In the genomic region with DNA sequence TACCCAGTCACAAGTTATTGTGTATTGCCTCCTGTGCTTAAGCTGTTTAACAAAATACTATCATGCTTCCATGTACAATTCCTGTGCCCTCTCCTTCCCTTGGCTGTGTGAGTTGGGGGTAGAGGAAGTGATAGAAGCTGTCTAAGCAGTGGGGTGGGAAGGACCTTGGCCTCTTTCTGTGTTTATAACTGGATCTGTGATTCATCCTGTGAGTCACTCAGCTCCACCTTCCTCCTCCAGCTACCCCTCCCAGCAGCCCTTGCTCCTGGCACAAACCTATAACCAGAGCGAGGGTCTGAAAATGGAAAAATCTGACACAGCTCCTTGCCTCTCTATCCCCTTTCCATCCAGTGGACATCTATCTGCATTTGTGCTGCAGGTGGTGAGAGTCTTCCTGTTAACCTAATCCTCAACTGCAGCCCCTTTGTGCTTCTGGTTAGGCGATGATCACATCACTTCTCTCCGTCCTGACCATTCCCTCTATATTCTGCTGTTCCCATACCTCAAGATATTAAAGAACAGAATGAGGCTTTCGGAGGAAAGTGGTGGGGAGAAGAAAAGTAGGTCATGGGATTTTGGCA, we compare ENCODE assay signal across 8 mouse cellular contexts. TPM values are rescaled to one million over a fixed set of nuclear protein-coding genes. Genes with fewer than 3 reads are reported as not detected.
DNase-seq lines count a peak whose midpoint lies in the region; ATAC-seq and TF ChIP-seq lines count a peak whose summit lies in the region.

No protein-coding gene starts in this region.

- no peak overlapping the region for H3K4me3 ChIP-seq in neural tube, embryonic 11.5 days (ENCODE audit: low read depth, low read length)
- peak overlapping the region; percentile 60 for H3K4me3 ChIP-seq in heart, embryonic 10.5 days
- H3K4me3 ChIP-seq in kidney, embryonic 14.5 days (ENCODE audit: low read length) = no peak overlapping the region
- H3K4me3 ChIP-seq in lung, adult 2 months (replicated peaks; ENCODE audit: extremely low read depth, low read depth, low read length) = no peak overlapping the region

- peaks cover 8% of the 10 kb centered on the region for H3K4me1 ChIP-seq in neural tube, embryonic 11.5 days (ENCODE audit: control insufficient read depth, insufficient read depth, low read length)
- peaks cover 30% of the 10 kb centered on the region for H3K4me1 ChIP-seq in heart, embryonic 10.5 days
- peaks cover 10% of the 10 kb centered on the region for H3K4me1 ChIP-seq in kidney, embryonic 14.5 days (ENCODE audit: control insufficient read depth, insufficient read depth, low read length)
- peaks cover 11% of the 10 kb centered on the region for H3K4me1 ChIP-seq in lung, adult 2 months (ENCODE audit: control insufficient read depth, insufficient read depth, low read length)

- 70% methylated on average over 4 of the region's 4 CpGs for WGBS in neural tube, embryonic 11.5 days
- WGBS in heart, embryonic 10.5 days = 46% methylated on average over 4 of the region's 4 CpGs
- 59% methylated on average over 4 of the region's 4 CpGs for WGBS in kidney, embryonic 14.5 days
- WGBS in lung, adult 2 months = 22% methylated on average over 4 of the region's 4 CpGs

- H3K4me2 ChIP-seq in neural tube, embryonic 11.5 days (ENCODE audit: low read depth) = peak overlapping the region; percentile 49; the same call in 1 of the 2 replicates
- H3K4me2 ChIP-seq in kidney, embryonic 14.5 days (replicated peaks; ENCODE audit: low read depth, low read length) = peak overlapping the region; percentile 80

- TF ChIP-seq POLR2A in lung, adult 2 months (IDR thresholded peaks at IDR 0.05; ENCODE audit: borderline replicate concordance, extremely low read depth, low read depth, low read length) = 0 out of 2 replicates have a peak, but pooled peaks have one; percentile 15

- TF ChIP-seq CTCF in lung, adult 2 months (IDR thresholded peaks at IDR 0.05; ENCODE audit: insufficient read depth, low read length) = no peak

- no peaks in the 10 kb centered on the region for H3K27me3 ChIP-seq in neural tube, embryonic 11.5 days (ENCODE audit: control insufficient read depth, insufficient read depth, low read length)
- H3K27me3 ChIP-seq in heart, embryonic 10.5 days (ENCODE audit: insufficient read depth, poor library complexity, severe bottlenecking) = no peaks in the 10 kb centered on the region
- H3K27me3 ChIP-seq in kidney, embryonic 14.5 days (ENCODE audit: control insufficient read depth, insufficient read depth, low read length) = no peaks in the 10 kb centered on the region

- ATAC-seq in neural tube, embryonic 11.5 days (ENCODE audit: insufficient read depth, low FRiP score, low TSS enrichment) = no peak
- ATAC-seq in kidney, embryonic 14.5 days (ENCODE audit: low FRiP score, low TSS enrichment) = no peak

- DNase-seq in neural tube, embryonic 11.5 days (ENCODE audit: low spot score) = no peak
- no peak for DNase-seq in neural tube, embryonic 10.5 days (ENCODE audit: extremely low spot score, low spot score)
- DNase-seq in cerebellum, postnatal 14 days = peak; percentile 40 to 41
- DNase-seq in heart, embryonic 10.5 days (ENCODE audit: low spot score) = no peak
- peak; percentile 37 for DNase-seq in lung, adult 2 months
- peak; percentile 41 for DNase-seq in ovary, postnatal 36 days (ENCODE audit: low spot score)
- DNase-seq in thymus, postnatal 10 days (ENCODE audit: low spot score in 2 of 2) = no peak

- no peak overlapping the region; the same call in 1 of the 2 replicates for H3K9ac ChIP-seq in neural tube, embryonic 11.5 days (ENCODE audit: low read length)
- peak overlapping the region; percentile 63; the same call in 1 of the 2 replicates for H3K9ac ChIP-seq in kidney, embryonic 14.5 days (ENCODE audit: low read depth, low read length)

- no peak overlapping the region for H3K27ac ChIP-seq in neural tube, embryonic 11.5 days (ENCODE audit: low read depth, low read length)
- H3K27ac ChIP-seq in heart, embryonic 10.5 days = peak overlapping the region; percentile 81
- H3K27ac ChIP-seq in kidney, embryonic 14.5 days (ENCODE audit: low read depth, low read length) = peak overlapping the region; percentile 73; the same call in 1 of the 2 replicates

- peaks cover 2% of the 10 kb centered on the region; the same call in 1 of the 2 replicates for H3K36me3 ChIP-seq in neural tube, embryonic 11.5 days (ENCODE audit: control insufficient read depth, insufficient read depth, low read length)
- H3K36me3 ChIP-seq in heart, embryonic 10.5 days = peaks cover 8% of the 10 kb centered on the region
- peaks cover 8% of the 10 kb centered on the region; the same call in 1 of the 2 replicates for H3K36me3 ChIP-seq in kidney, embryonic 14.5 days (ENCODE audit: control insufficient read depth, insufficient read depth, low read length)

- no peaks in the 10 kb centered on the region for H3K9me3 ChIP-seq in neural tube, embryonic 11.5 days (ENCODE audit: control insufficient read depth, low read length)
- no peaks in the 10 kb centered on the region for H3K9me3 ChIP-seq in heart, embryonic 10.5 days
- no peaks in the 10 kb centered on the region for H3K9me3 ChIP-seq in kidney, embryonic 14.5 days (ENCODE audit: control insufficient read depth, low read length)

RNA-seq across cellular contexts. Expression of a gene that starts 1.5 kb away (rescaled TPM):
- polyA plus RNA-seq in neural tube, embryonic 11.5 days (2014; fragmentation: Nextera tagmentation; extraction: Ambion mirVana) = 7.1 and 11.7 TPM in 2 replicates
- 6.0 and 10.5 TPM in 2 replicates for polyA plus RNA-seq in heart, embryonic 10.5 days (2016; fragmentation: Nextera tagmentation; extraction: Ambion mirVana)
- 14.0 and 22.6 TPM in 2 replicates for polyA plus RNA-seq in kidney, embryonic 14.5 days (2014; fragmentation: Nextera tagmentation; extraction: Ambion mirVana)
- polyA plus RNA-seq in lung, adult 2 months (2012; rRNA removed) = 8.0 and 10.5 TPM in 2 replicates

RNA-seq across cellular contexts. Expression of a gene that starts 11.8 kb away (rescaled TPM):
- 233 TPM in 2 replicates for polyA plus RNA-seq in neural tube, embryonic 11.5 days (2014; fragmentation: Nextera tagmentation; extraction: Ambion mirVana)
- 143 and 190 TPM in 2 replicates for polyA plus RNA-seq in heart, embryonic 10.5 days (2016; fragmentation: Nextera tagmentation; extraction: Ambion mirVana)
- 220 and 235 TPM in 2 replicates for polyA plus RNA-seq in kidney, embryonic 14.5 days (2014; fragmentation: Nextera tagmentation; extraction: Ambion mirVana)
- 66.2 and 71.6 TPM in 2 replicates for polyA plus RNA-seq in lung, adult 2 months (2012; rRNA removed)

RNA-seq across cellular contexts. Expression of a gene that starts 20.6 kb away (rescaled TPM):
- polyA plus RNA-seq in neural tube, embryonic 11.5 days (2014; fragmentation: Nextera tagmentation; extraction: Ambion mirVana) = 14.1 and 14.5 TPM in 2 replicates
- 17.8 and 22.6 TPM in 2 replicates for polyA plus RNA-seq in heart, embryonic 10.5 days (2016; fragmentation: Nextera tagmentation; extraction: Ambion mirVana)
- 2.2 and 3.3 TPM in 2 replicates for polyA plus RNA-seq in kidney, embryonic 14.5 days (2014; fragmentation: Nextera tagmentation; extraction: Ambion mirVana)
- 1.5 and 1.6 TPM in 2 replicates for polyA plus RNA-seq in lung, adult 2 months (2012; rRNA removed)

RNA-seq across cellular contexts. Expression of a gene that starts 56.0 kb away (rescaled TPM):
- polyA plus RNA-seq in neural tube, embryonic 11.5 days (2014; fragmentation: Nextera tagmentation; extraction: Ambion mirVana) = 9.0 and 11.4 TPM in 2 replicates
- polyA plus RNA-seq in heart, embryonic 10.5 days (2016; fragmentation: Nextera tagmentation; extraction: Ambion mirVana) = 15.2 and 16.1 TPM in 2 replicates
- polyA plus RNA-seq in kidney, embryonic 14.5 days (2014; fragmentation: Nextera tagmentation; extraction: Ambion mirVana) = 9.4 and 18.1 TPM in 2 replicates
- 25.6 and 38.7 TPM in 2 replicates for polyA plus RNA-seq in lung, adult 2 months (2012; rRNA removed)

RNA-seq across cellular contexts. Expression of a gene that starts 59.2 kb away (rescaled TPM):
- 63.3 and 70.4 TPM in 2 replicates for polyA plus RNA-seq in neural tube, embryonic 11.5 days (2014; fragmentation: Nextera tagmentation; extraction: Ambion mirVana)
- 58.9 and 62.8 TPM in 2 replicates for polyA plus RNA-seq in heart, embryonic 10.5 days (2016; fragmentation: Nextera tagmentation; extraction: Ambion mirVana)
- 65.0 and 70.9 TPM in 2 replicates for polyA plus RNA-seq in kidney, embryonic 14.5 days (2014; fragmentation: Nextera tagmentation; extraction: Ambion mirVana)
- 61.3 and 70.4 TPM in 2 replicates for polyA plus RNA-seq in lung, adult 2 months (2012; rRNA removed)

Comparison
In these comparisons a context has a peak if more than half of its experiments do, and no peak if none do; other contexts are left out.
1. DNase-seq: peak in cerebellum, postnatal 14 days (2 of 2), lung, adult 2 months (single experiment) and ovary, postnatal 36 days (single experiment); none in neural tube, embryonic 11.5 days (single experiment), neural tube, embryonic 10.5 days (single experiment), heart, embryonic 10.5 days (single experiment) and thymus, postnatal 10 days (0 of 2).